27 mouse cellular contexts compared by ENCODE assay signal in genomic region chr2:101816646-101817308, GRCm38 (mm10).
DNase-seq lines count a peak whose midpoint lies in the region; ATAC-seq and TF ChIP-seq lines count a peak whose summit lies in the region.
"Had no signal": no experiment of that assay in that cellular context is flagged by ENCODE, and none has a peak within 500 bp of the region (broad histone marks: within the 10 kb centered on the region; RNA-seq: fewer than 3 reads in every experiment).

No protein-coding gene starts in this region.

- H3K4me1 ChIP-seq in kidney, embryonic 14.5 days (ENCODE audit: control insufficient read depth, insufficient read depth, low read length): peaks cover 21% of the 10 kb centered on the region; the same call in 1 of the 2 replicates
- peaks cover 17% of the 10 kb centered on the region for H3K4me1 ChIP-seq in kidney, postnatal 0 days (replicated peaks; ENCODE audit: insufficient read depth, low read length)
- H3K4me1 ChIP-seq in liver, adult 2 months (ENCODE audit: control insufficient read depth, insufficient read depth, low read length): 0 out of 2 replicates have a peak, but pooled peaks cover 5% of the 10 kb centered on the region
- peaks cover 21% of the 10 kb centered on the region for H3K4me1 ChIP-seq in liver, postnatal 0 days (ENCODE audit: insufficient read depth)
- H3K4me1 ChIP-seq: forebrain, embryonic 12.5 days; forebrain, embryonic 15.5 days; hindbrain, embryonic 15.5 days had no signal

- TF ChIP-seq EP300 in liver, postnatal 0 days (IDR thresholded peaks at IDR 0.05; ENCODE audit: low read depth): no peak

- 38% methylated on average over 3 of the region's 3 CpGs for WGBS in kidney, embryonic 14.5 days
- 46% methylated on average over 3 of the region's 3 CpGs for WGBS in kidney, postnatal 0 days
- 91% methylated on average over 3 of the region's 3 CpGs for WGBS in liver, adult 2 months
- 73% methylated on average over 3 of the region's 3 CpGs for WGBS in liver, postnatal 0 days (ENCODE audit: insufficient replicate concordance)

- no peak for TF ChIP-seq CTCF in kidney, postnatal 0 days (IDR thresholded peaks at IDR 0.05; ENCODE audit: low read depth)
- TF ChIP-seq CTCF in liver, adult 2 months (IDR thresholded peaks at IDR 0.05; ENCODE audit: low read depth, low read length): no peak
- no peak for TF ChIP-seq CTCF in liver, postnatal 0 days (IDR thresholded peaks at IDR 0.05; ENCODE audit: low read depth)

- no peak overlapping the region for H3K4me3 ChIP-seq in kidney, embryonic 14.5 days (ENCODE audit: low read length)
- H3K4me3 ChIP-seq in kidney, postnatal 0 days (replicated peaks; ENCODE audit: low read depth, low read length): no peak overlapping the region
- no peak overlapping the region for H3K4me3 ChIP-seq in liver, adult 2 months (ENCODE audit: insufficient read depth, low read depth, low read length)
- no peak overlapping the region for H3K4me3 ChIP-seq in liver, postnatal 0 days (ENCODE audit: low read depth, low read length)
- H3K4me3 ChIP-seq: embryonic facial prominence, embryonic 10.5 days; embryonic facial prominence, embryonic 13.5 days; erythroblast, embryonic 14.5 days; forebrain, embryonic 12.5 days; forebrain, embryonic 15.5 days; heart, adult 2 months; heart, embryonic 10.5 days; heart, embryonic 13.5 days; hindbrain, embryonic 12.5 days; hindbrain, embryonic 15.5 days had no signal

- TF ChIP-seq POLR2A in liver, adult 2 months (IDR thresholded peaks at IDR 0.05; ENCODE audit: extremely low read depth, insufficient read depth, low read length): no peak

- H3K4me2 ChIP-seq in kidney, embryonic 14.5 days (replicated peaks; ENCODE audit: low read depth, low read length): no peak overlapping the region
- H3K4me2 ChIP-seq in kidney, postnatal 0 days (ENCODE audit: low read length): no peak overlapping the region
- H3K4me2 ChIP-seq in liver, postnatal 0 days (ENCODE audit: low read depth, low read length): no peak overlapping the region
- H3K4me2 ChIP-seq: embryonic facial prominence, embryonic 13.5 days; forebrain, embryonic 12.5 days; forebrain, embryonic 15.5 days; heart, embryonic 13.5 days; hindbrain, embryonic 12.5 days; hindbrain, embryonic 15.5 days had no signal

- DNase-seq in kidney, adult 8-10 months: no peak
- DNase-seq in kidney, postnatal 0 days (ENCODE audit: low spot score): peak; percentile 77
- no peak for DNase-seq in kidney, adult 11 months
- no peak for DNase-seq in liver, adult 2 months (ENCODE audit: extremely low read depth, low read depth, low spot score)
- no peak for DNase-seq in liver, postnatal 0 days
- DNase-seq: adrenal gland, adult 8-10 months; adrenal gland, postnatal 25 days; B cell, adult 2 months; cerebellum, adult 11-12 months; cerebellum, adult 8-10 months; cerebellum, postnatal 10 days; cerebellum, postnatal 36 days; embryo, embryonic 11 days; gastrocnemius, postnatal 25 days; heart, adult 2 months had no signal

- no peaks in the 10 kb centered on the region for H3K9me3 ChIP-seq in kidney, embryonic 14.5 days (ENCODE audit: control insufficient read depth, low read length)
- no peaks in the 10 kb centered on the region for H3K9me3 ChIP-seq in kidney, postnatal 0 days (replicated peaks; ENCODE audit: low read length)
- H3K9me3 ChIP-seq in liver, postnatal 0 days (ENCODE audit: low read length): no peaks in the 10 kb centered on the region
- H3K9me3 ChIP-seq: embryonic facial prominence, embryonic 10.5 days; embryonic facial prominence, embryonic 13.5 days; forebrain, embryonic 12.5 days; forebrain, embryonic 15.5 days; heart, embryonic 10.5 days; heart, embryonic 13.5 days; hindbrain, embryonic 12.5 days; hindbrain, embryonic 15.5 days had no signal

- peak overlapping the region; percentile 84 for H3K27ac ChIP-seq in kidney, embryonic 14.5 days (ENCODE audit: low read depth, low read length)
- peak overlapping the region; percentile 54; the same call in 1 of the 2 replicates for H3K27ac ChIP-seq in kidney, postnatal 0 days
- 0 out of 2 replicates have a peak overlapping the region, but pooled peaks have one; percentile 35 for H3K27ac ChIP-seq in liver, adult 2 months (replicated peaks; ENCODE audit: insufficient read depth, low read depth, low read length)
- H3K27ac ChIP-seq in liver, postnatal 0 days (ENCODE audit: low read depth): no peak overlapping the region
- H3K27ac ChIP-seq: embryonic facial prominence, embryonic 10.5 days; embryonic facial prominence, embryonic 13.5 days; forebrain, embryonic 12.5 days; forebrain, embryonic 15.5 days; heart, adult 2 months; heart, embryonic 10.5 days; heart, embryonic 13.5 days; hindbrain, embryonic 12.5 days; hindbrain, embryonic 15.5 days had no signal

- no peaks in the 10 kb centered on the region for H3K27me3 ChIP-seq in kidney, embryonic 14.5 days (ENCODE audit: control insufficient read depth, insufficient read depth, low read length)
- H3K27me3 ChIP-seq in kidney, postnatal 0 days (ENCODE audit: insufficient read depth, low read length): no peaks in the 10 kb centered on the region
- H3K27me3 ChIP-seq in liver, adult 2 months (ENCODE audit: control insufficient read depth, insufficient read depth, low read length): no peaks in the 10 kb centered on the region
- no peaks in the 10 kb centered on the region for H3K27me3 ChIP-seq in liver, postnatal 0 days (ENCODE audit: insufficient read depth, low read length)
- H3K27me3 ChIP-seq: embryonic facial prominence, embryonic 13.5 days; forebrain, embryonic 12.5 days; forebrain, embryonic 15.5 days; heart, embryonic 13.5 days; hindbrain, embryonic 12.5 days; hindbrain, embryonic 15.5 days had no signal

- no peaks in the 10 kb centered on the region for H3K79me2 ChIP-seq in liver, adult 2 months (ENCODE audit: control insufficient read depth, insufficient read depth, low read length)

- peak; percentile 71 for ATAC-seq in kidney, embryonic 14.5 days (ENCODE audit: low FRiP score, low TSS enrichment)
- ATAC-seq in kidney, postnatal 0 days (replicated peaks; ENCODE audit: low FRiP score, low read depth): peak; percentile 29
- ATAC-seq in liver, postnatal 0 days: no peak
- peak; percentile 28 for ATAC-seq in activated CD4-positive, CD25-positive, alpha-beta regulatory T cell, adult 4 months
- ATAC-seq: CD4-positive, CD25-positive, alpha-beta regulatory T cell, adult 4 months; forebrain, embryonic 15.5 days had no signal

- H3K9ac ChIP-seq in kidney, embryonic 14.5 days (ENCODE audit: low read depth, low read length): no peak overlapping the region
- H3K9ac ChIP-seq in kidney, postnatal 0 days (ENCODE audit: low read depth, low read length): no peak overlapping the region
- H3K9ac ChIP-seq in liver, adult 2 months (ENCODE audit: low read depth, low read length): no peak overlapping the region; the same call in 1 of the 2 replicates
- no peak overlapping the region for H3K9ac ChIP-seq in liver, postnatal 0 days (replicated peaks)
- H3K9ac ChIP-seq: embryonic facial prominence, embryonic 13.5 days; forebrain, embryonic 12.5 days; forebrain, embryonic 15.5 days; heart, embryonic 13.5 days; hindbrain, embryonic 12.5 days; hindbrain, embryonic 15.5 days had no signal

- H3K36me3 ChIP-seq in kidney, embryonic 14.5 days (ENCODE audit: control insufficient read depth, insufficient read depth, low read length): no peaks in the 10 kb centered on the region
- no peaks in the 10 kb centered on the region for H3K36me3 ChIP-seq in kidney, postnatal 0 days (ENCODE audit: insufficient read depth, low read length)
- H3K36me3 ChIP-seq in liver, adult 2 months (ENCODE audit: control insufficient read depth, insufficient read depth, low read length): no peaks in the 10 kb centered on the region
- no peaks in the 10 kb centered on the region for H3K36me3 ChIP-seq in liver, postnatal 0 days (replicated peaks; ENCODE audit: insufficient read depth, low read length)
- H3K36me3 ChIP-seq: embryonic facial prominence, embryonic 10.5 days; embryonic facial prominence, embryonic 13.5 days; forebrain, embryonic 12.5 days; forebrain, embryonic 15.5 days; heart, embryonic 10.5 days; heart, embryonic 13.5 days; hindbrain, embryonic 12.5 days; hindbrain, embryonic 15.5 days had no signal
